Comparison of ENCODE assay signal across 20 mouse cellular contexts in the genomic region with DNA sequence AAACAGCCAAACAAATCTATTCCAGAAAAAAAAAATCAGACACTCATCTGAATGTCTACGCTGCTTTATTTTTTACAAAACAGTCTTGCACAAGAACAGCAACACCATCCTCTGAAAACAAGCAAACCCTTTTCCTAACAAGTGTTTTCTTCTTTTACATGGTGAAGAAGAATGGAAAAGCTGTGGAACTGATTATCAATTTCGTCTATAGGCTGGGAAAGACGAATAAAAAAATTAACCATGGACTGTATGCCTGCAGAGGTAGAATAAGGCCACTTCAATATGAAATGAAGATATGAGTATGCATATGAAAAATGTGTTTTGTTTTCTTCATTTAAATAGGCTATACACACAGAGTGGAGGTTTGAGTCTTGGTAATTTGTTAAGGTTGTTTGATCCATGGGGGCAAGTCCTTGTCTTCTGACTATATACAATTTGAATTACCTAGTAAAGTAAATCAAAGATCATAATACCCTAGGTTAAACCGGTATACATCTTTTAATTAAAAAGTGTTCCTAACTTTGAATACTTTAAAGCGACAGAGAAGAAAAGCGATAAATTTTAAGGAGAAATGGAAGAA. TPM values are rescaled to one million over a fixed set of nuclear protein-coding genes. Genes with fewer than 3 reads are reported as not detected.
A peak's percentile ranks its signal among the peaks of the same experiment; 100 is the strongest.
DNase-seq lines count a peak whose midpoint lies in the region; ATAC-seq and TF ChIP-seq lines count a peak whose summit lies in the region.
"Had no signal": no experiment of that assay in that cellular context is flagged by ENCODE, and none has a peak within 500 bp of the region (broad histone marks: within the 10 kb centered on the region; RNA-seq: fewer than 3 reads in every experiment).

No protein-coding gene starts in this region.

- no peak for TF ChIP-seq POLR2A in olfactory bulb, adult 2 months (IDR thresholded peaks at IDR 0.05; ENCODE audit: insufficient read depth, low read depth, low read length)

- no peak overlapping the region for H3K27ac ChIP-seq in forebrain, embryonic 13.5 days
- no peak overlapping the region for H3K27ac ChIP-seq in forebrain, embryonic 15.5 days (replicated peaks)
- no peak overlapping the region for H3K27ac ChIP-seq in midbrain, embryonic 10.5 days (replicated peaks)
- H3K27ac ChIP-seq in midbrain, embryonic 15.5 days: no peak overlapping the region
- peak overlapping the region; percentile 99 for H3K27ac ChIP-seq in olfactory bulb, adult 2 months (ENCODE audit: insufficient read depth, low read depth, low read length)
- H3K27ac ChIP-seq: embryonic facial prominence, embryonic 13.5 days; heart, embryonic 13.5 days; hindbrain, embryonic 15.5 days had no signal

- TF ChIP-seq CTCF in olfactory bulb, adult 2 months (IDR thresholded peaks at IDR 0.05; ENCODE audit: insufficient read depth, low read depth, low read length): no peak

- H3K27me3 ChIP-seq in forebrain, embryonic 13.5 days: peaks cover 71% of the 10 kb centered on the region
- H3K27me3 ChIP-seq in forebrain, embryonic 15.5 days: peaks cover 59% of the 10 kb centered on the region
- peaks cover 100% of the 10 kb centered on the region for H3K27me3 ChIP-seq in midbrain, embryonic 10.5 days (ENCODE audit: low read depth, poor library complexity, severe bottlenecking)
- peaks cover 62% of the 10 kb centered on the region for H3K27me3 ChIP-seq in midbrain, embryonic 15.5 days (replicated peaks)

- H3K4me2 ChIP-seq in forebrain, embryonic 13.5 days: peak overlapping the region; percentile 71; the same call in 1 of the 2 replicates
- H3K4me2 ChIP-seq in forebrain, embryonic 15.5 days (replicated peaks): no peak overlapping the region
- no peak overlapping the region for H3K4me2 ChIP-seq in midbrain, embryonic 15.5 days
- H3K4me2 ChIP-seq: heart, embryonic 13.5 days had no signal

- ATAC-seq in forebrain, embryonic 13.5 days: no peak
- ATAC-seq in forebrain, embryonic 15.5 days (replicated peaks): no peak
- no peak for ATAC-seq in midbrain, embryonic 15.5 days (replicated peaks)
- ATAC-seq: intestine, embryonic 16.5 days had no signal

- H3K4me1 ChIP-seq in forebrain, embryonic 13.5 days: peaks cover 59% of the 10 kb centered on the region
- H3K4me1 ChIP-seq in forebrain, embryonic 15.5 days: peaks cover 38% of the 10 kb centered on the region
- H3K4me1 ChIP-seq in midbrain, embryonic 10.5 days: peaks cover 99% of the 10 kb centered on the region
- H3K4me1 ChIP-seq in midbrain, embryonic 15.5 days: peaks cover 18% of the 10 kb centered on the region
- peaks cover 4% of the 10 kb centered on the region; the same call in 1 of the 2 replicates for H3K4me1 ChIP-seq in olfactory bulb, adult 2 months (ENCODE audit: control insufficient read depth, insufficient read depth, low read length)

- H3K9ac ChIP-seq in forebrain, embryonic 13.5 days: no peak overlapping the region
- H3K9ac ChIP-seq in forebrain, embryonic 15.5 days (replicated peaks): no peak overlapping the region
- H3K9ac ChIP-seq in midbrain, embryonic 15.5 days: no peak overlapping the region
- H3K9ac ChIP-seq: embryonic facial prominence, embryonic 13.5 days; heart, embryonic 13.5 days; hindbrain, embryonic 15.5 days had no signal

- no peak for DNase-seq in midbrain, embryonic 10.5 days (ENCODE audit: low spot score)
- peak; percentile 18 for DNase-seq in embryo, embryonic 11 days
- DNase-seq in retina, postnatal 1 day: no peak
- DNase-seq: adrenal gland, adult 8-10 months; adrenal gland, postnatal 36 days; cerebellum, adult 11 months; cerebellum, adult 8-10 months; gastrocnemius, postnatal 36 days; heart, adult 11 months; heart, postnatal 36 days; kidney, adult 2 months had no signal

- H3K36me3 ChIP-seq in forebrain, embryonic 13.5 days (ENCODE audit: poor library complexity, severe bottlenecking): no peaks in the 10 kb centered on the region
- H3K36me3 ChIP-seq in forebrain, embryonic 15.5 days: no peaks in the 10 kb centered on the region
- H3K36me3 ChIP-seq in midbrain, embryonic 10.5 days: no peaks in the 10 kb centered on the region
- no peaks in the 10 kb centered on the region for H3K36me3 ChIP-seq in midbrain, embryonic 15.5 days (replicated peaks)
- H3K36me3 ChIP-seq: embryonic facial prominence, embryonic 13.5 days; heart, embryonic 13.5 days; hindbrain, embryonic 15.5 days had no signal

- H3K9me3 ChIP-seq in forebrain, embryonic 13.5 days (replicated peaks): no peaks in the 10 kb centered on the region
- no peaks in the 10 kb centered on the region for H3K9me3 ChIP-seq in forebrain, embryonic 15.5 days
- no peaks in the 10 kb centered on the region for H3K9me3 ChIP-seq in midbrain, embryonic 10.5 days (replicated peaks)
- H3K9me3 ChIP-seq in midbrain, embryonic 15.5 days: no peaks in the 10 kb centered on the region
- H3K9me3 ChIP-seq: embryonic facial prominence, embryonic 13.5 days; heart, embryonic 13.5 days; hindbrain, embryonic 15.5 days had no signal

- WGBS in forebrain, embryonic 13.5 days: 15% methylated on average over 6 of the region's 6 CpGs
- 20% methylated on average over 6 of the region's 6 CpGs for WGBS in forebrain, embryonic 15.5 days
- WGBS in midbrain, embryonic 10.5 days: 9% methylated on average over 6 of the region's 6 CpGs
- 15% methylated on average over 6 of the region's 6 CpGs for WGBS in midbrain, embryonic 15.5 days
- WGBS in olfactory bulb, adult 2 months: 33% methylated on average over 6 of the region's 6 CpGs

- H3K4me3 ChIP-seq in forebrain, embryonic 13.5 days: no peak overlapping the region
- H3K4me3 ChIP-seq in forebrain, embryonic 15.5 days: no peak overlapping the region
- peak overlapping the region; percentile 59 for H3K4me3 ChIP-seq in midbrain, embryonic 10.5 days
- no peak overlapping the region for H3K4me3 ChIP-seq in midbrain, embryonic 15.5 days
- H3K4me3 ChIP-seq in olfactory bulb, adult 2 months (ENCODE audit: insufficient read depth, low read depth, low read length): no peak overlapping the region

RNA-seq across cellular contexts. Expression of gene Sp8, which starts 4.1 kb away (rescaled TPM):
- 16.7 and 17.0 TPM in 2 replicates for polyA plus RNA-seq in forebrain, embryonic 13.5 days (2015; fragmentation: Nextera tagmentation; extraction: Ambion mirVana)
- 15.4 and 15.8 TPM in 2 replicates for polyA plus RNA-seq in forebrain, embryonic 15.5 days (2015; fragmentation: Nextera tagmentation; extraction: Ambion mirVana)
- 12.2 and 12.6 TPM in 2 replicates for polyA plus RNA-seq in midbrain, embryonic 10.5 days (2016; fragmentation: Nextera tagmentation; extraction: Ambion mirVana)
- polyA plus RNA-seq in midbrain, embryonic 15.5 days (2015; fragmentation: Nextera tagmentation; extraction: Ambion mirVana): 2.8 and 3.5 TPM in 2 replicates
- not detected in 2 replicates for polyA plus RNA-seq in olfactory bulb, adult 2 months (2012; ENCODE audit: insufficient read depth, insufficient read length, low replicate concordance, missing spikeins)
- polyA plus RNA-seq: heart, embryonic 13.5 days; heart, postnatal 0 days; intestine, embryonic 16.5 days; kidney, adult 2 months had no signal
